Mouse (Mus musculus) c-Kit-positive CD71-negative TER-119-negative erythroid progenitor cells, embryonic 14.5 days (primary cell): ENCODE data around the gene Trrap.

Experiments used
- DNase-seq: peaks from one replicate; pipeline ENCODE4 v3.0.0-alpha.2; 2013; ENCODE audit warnings: low read depth

Trrap gene

GRCm38 (mm10) chr5:144780654-144781053 is 13.1 kb downstream of the Trrap start:
- no peak for DNase-seq

DNA sequence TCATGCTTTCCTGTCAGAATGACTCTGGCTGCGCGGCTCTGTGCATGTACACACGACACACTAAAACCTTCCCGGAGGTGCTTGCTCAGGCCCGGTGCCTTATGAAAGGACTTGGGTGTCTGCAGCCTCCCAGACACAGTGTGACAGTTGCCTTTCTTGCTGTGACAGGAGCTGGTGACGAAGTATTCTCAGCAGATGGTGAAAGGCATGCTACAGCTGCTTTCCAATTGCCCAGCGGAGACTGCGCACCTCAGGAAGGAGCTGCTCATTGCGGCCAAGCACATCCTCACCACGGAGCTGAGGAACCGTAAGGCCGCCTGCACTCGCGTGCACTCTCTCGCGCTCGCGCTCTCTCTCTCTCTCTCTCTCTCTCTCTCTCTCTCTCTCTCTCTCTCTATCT is 18.9 kb downstream of the Trrap start:
- DNase-seq, result no peak

GRCm38 (mm10) chr5:144793374-144793773 is 25.8 kb downstream of the Trrap start:
- no peak for DNase-seq

GRCm38 (mm10) chr5:144794687-144795086 is 27.2 kb downstream of the Trrap start:
- peak; percentile 12 for DNase-seq

DNA sequence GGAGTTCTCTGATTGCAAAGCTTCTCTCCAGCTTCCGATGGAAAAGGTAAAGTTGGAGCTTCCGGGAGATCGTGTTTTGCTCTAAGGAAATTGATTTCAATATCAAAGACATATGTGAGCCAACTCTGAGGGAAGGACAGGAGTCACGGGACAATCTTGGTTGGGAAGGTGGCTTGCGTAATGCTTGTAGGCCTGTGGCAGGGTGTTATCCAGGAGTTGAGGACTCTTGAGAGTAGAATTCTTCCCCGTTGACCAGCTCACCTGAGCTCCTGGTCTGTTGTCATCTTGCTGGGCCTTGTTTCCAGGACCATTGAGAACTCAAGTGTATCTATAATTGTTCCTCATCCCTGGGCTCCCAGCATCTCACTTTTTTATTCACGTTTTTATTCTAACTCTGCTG is 29.6 kb downstream of the Trrap start:
- no peak for DNase-seq

GRCm38 (mm10) chr5:144803066-144803465 is 35.5 kb downstream of the Trrap start:
- DNase-seq, result no peak

GRCm38 (mm10) chr5:144804181-144804580 is 36.6 kb downstream of the Trrap start:
- DNase-seq, result no peak

GRCm38 (mm10) chr5:144806931-144807330 is 39.4 kb downstream of the Trrap start:
- no peak for DNase-seq

GRCm38 (mm10) chr5:144828365-144829102 is 61.0 kb downstream of the Trrap start:
- no peak for DNase-seq

DNA sequence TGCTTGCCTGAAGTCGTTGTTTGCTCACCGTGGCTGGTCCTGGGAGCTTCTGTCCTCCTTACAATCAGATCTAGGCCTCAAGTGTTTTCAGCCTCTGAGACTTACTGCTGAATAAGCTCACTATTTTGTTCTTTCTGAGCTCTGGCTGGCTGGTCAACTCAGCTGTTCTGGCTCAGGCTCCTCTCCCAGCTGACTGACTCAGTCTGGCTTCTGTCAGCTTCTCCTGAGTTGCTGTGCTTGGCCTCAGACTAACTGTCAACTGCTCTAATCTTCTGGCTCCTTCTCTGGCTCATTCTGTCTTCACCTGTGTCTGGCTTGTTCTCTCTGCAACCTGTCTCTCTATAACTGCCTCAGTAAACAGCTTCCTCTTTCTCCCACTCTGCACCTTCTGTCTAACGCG is 62.1 kb downstream of the Trrap start:
- DNase-seq, result no peak

DNA sequence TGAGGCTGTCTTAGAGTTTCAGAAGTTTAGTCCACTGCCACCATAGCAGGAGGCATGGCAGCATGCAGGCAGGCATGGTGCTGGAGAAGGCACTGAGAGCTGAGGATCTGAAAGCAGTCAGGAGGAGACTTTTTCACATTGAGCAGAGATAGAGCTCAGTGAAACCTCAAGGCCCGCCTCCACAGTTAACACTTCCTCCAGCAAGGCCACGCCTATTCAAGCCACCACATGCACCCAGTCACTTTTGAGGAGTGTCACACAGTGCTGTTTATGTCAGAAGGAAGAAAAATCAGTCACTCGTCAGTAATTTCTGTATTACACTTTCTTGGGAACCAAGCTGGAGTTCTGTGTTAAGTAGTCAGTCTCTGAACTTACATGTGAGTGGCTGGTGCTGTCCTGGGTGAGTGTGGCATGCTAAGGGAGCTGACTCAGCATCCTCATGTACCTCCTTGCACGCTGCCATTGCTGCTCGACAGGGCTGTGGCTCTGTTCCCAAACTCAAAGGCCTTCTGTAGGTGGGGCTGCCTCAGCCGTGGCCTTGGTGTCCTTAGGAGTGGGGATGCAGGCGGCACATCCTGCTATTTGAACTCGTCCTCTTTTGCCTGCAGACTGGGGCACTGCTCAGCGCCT is 64.4 kb downstream of the Trrap start:
- peak; percentile 13 for DNase-seq

DNA sequence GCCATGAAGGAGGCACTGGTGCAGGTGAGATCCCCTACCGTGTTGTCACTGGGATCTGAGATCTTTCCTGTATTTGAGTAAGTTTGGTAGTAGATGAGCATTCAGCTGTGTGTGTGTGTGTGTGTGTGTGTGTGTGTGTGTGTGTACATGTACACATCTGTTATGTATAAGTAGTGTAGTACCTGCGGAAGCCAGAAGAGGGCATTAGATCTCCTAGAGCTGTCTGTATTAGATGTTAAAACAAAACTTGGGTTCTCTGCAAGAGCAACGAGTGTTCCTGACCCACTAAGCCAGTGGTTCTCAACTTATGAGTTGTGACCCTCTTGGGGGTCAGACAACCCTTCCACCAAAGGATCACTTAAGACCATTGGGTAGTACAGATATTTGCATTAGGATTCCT is 68.6 kb downstream of the Trrap start:
- DNase-seq, result peak; percentile 6

- no peak for DNase-seq
Observed at GRCm38 (mm10) chr5:144845352-144845751, 77.8 kb downstream of the Trrap start.

GRCm38 (mm10) chr5:144848735-144849134 is 81.2 kb downstream of the Trrap start:
- DNase-seq, result no peak

- DNase-seq, result no peak
Observed at GRCm38 (mm10) chr5:144849932-144850331, 82.4 kb downstream of the Trrap start.

GRCm38 (mm10) chr5:144851820-144852219 is 84.3 kb downstream of the Trrap start:
- DNase-seq, result no peak

GRCm38 (mm10) chr5:144853931-144854330 is 86.4 kb downstream of the Trrap start:
- no peak for DNase-seq

- no peak for DNase-seq
Observed at GRCm38 (mm10) chr5:144855936-144856335, 88.4 kb downstream of the Trrap start.

GRCm38 (mm10) chr5:144858527-144858926 is 91.0 kb downstream of the Trrap start:
- no peak for DNase-seq

- DNase-seq, result no peak
Observed at GRCm38 (mm10) chr5:144859284-144859683, 91.8 kb downstream of the Trrap start.

GRCm38 (mm10) chr5:144860913-144861312 is 93.4 kb downstream of the Trrap start:
- no peak for DNase-seq

DNA sequence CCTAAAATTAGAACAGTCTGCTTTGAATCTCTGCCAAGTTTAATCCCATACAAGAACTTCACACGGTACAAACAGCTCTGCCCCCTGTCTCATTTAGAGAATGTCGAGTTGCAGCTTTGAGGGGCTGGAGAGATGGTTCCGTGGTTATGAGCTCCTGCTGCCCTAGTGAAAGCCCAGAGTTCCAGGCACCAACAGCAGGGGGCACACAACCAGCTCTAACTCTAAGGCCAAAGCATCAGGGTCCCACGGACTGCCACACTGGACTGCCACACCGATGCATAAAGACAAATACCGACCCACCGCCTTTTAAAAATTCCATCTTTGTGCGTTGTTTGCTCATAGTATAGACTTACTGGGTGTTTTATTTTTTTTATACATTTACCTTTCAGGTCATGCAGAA is 99.4 kb downstream of the Trrap start:
- no peak for DNase-seq

- no peak for DNase-seq
Observed at GRCm38 (mm10) chr5:144869466-144869865, 101.9 kb downstream of the Trrap start.

DNA sequence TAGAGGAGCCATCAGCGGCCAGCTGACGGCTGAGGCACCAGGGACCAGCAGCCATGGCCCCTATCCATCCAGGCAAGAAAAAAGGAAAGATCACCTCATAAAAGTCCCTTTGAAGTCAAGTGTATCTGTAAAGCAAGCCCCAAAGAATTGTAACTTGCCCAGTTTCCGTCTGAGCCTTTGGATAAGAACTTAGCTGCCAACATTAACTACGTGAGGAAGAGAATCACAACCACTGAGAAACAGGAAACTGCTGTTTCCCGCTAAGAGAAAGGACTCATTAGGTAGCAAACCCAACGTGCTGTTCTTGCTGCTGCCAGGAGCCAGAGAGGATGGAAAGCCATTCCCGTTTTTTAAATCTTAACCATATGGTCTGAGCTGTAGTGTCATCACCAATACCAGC is 103.2 kb downstream of the Trrap start:
- DNase-seq, result no peak
